Mouse (Mus musculus): ENCODE results near the gene Rnaseh2c. TPM values are rescaled to one million over a fixed set of nuclear protein-coding genes. Genes with fewer than 3 reads are reported as not detected.

The Rnaseh2c gene
- polyA plus RNA-seq, 1 experiment: 50.2 TPM

- Histone ChIP-seq H3K27ac (ENCODE audit: insufficient read depth, low read length) (no peak overlapping the region), H3K4me1 (ENCODE audit: control insufficient read depth, insufficient read depth, low read length) (no peaks in the 10 kb centered on the region), H3K4me3 (ENCODE audit: insufficient read depth, low read length) (no peak overlapping the region)
- no peak for TF ChIP-seq POLR2A (IDR thresholded peaks at IDR 0.05; ENCODE audit: extremely low read depth, insufficient read depth, low read length)
Observed at GRCm38 (mm10) chr19:5572331-5573125, 29.1 kb upstream of the Rnaseh2c start.

- TF ChIP-seq POLR2A (IDR thresholded peaks at IDR 0.05; ENCODE audit: extremely low read depth, insufficient read depth, low read length) (no peak), CTCF (IDR thresholded peaks at IDR 0.05; ENCODE audit: extremely low read depth, insufficient read depth, low read length) (no peak)
- no peak overlapping the region for H3K4me3 ChIP-seq (ENCODE audit: insufficient read depth, low read length)
- no peak overlapping the region for H3K27ac ChIP-seq (ENCODE audit: insufficient read depth, low read length)
- no peaks in the 10 kb centered on the region for H3K4me1 ChIP-seq (ENCODE audit: control insufficient read depth, insufficient read depth, low read length)
Observed at GRCm38 (mm10) chr19:5575336-5575735, 26.3 kb upstream of the Rnaseh2c start.

- no peak overlapping the region for H3K27ac ChIP-seq (ENCODE audit: insufficient read depth, low read length)
- H3K4me3 ChIP-seq (ENCODE audit: insufficient read depth, low read length): no peak overlapping the region
- H3K4me1 ChIP-seq (ENCODE audit: control insufficient read depth, insufficient read depth, low read length): no peaks in the 10 kb centered on the region
- no peak for TF ChIP-seq POLR2A (IDR thresholded peaks at IDR 0.05; ENCODE audit: extremely low read depth, insufficient read depth, low read length)
- no peak for TF ChIP-seq CTCF (IDR thresholded peaks at IDR 0.05; ENCODE audit: extremely low read depth, insufficient read depth, low read length)
Observed at GRCm38 (mm10) chr19:5579971-5580370, 21.7 kb upstream of the Rnaseh2c start.

- H3K27ac ChIP-seq (ENCODE audit: insufficient read depth, low read length): no peak overlapping the region
- no peak overlapping the region for H3K4me3 ChIP-seq (ENCODE audit: insufficient read depth, low read length)
- no peak for TF ChIP-seq CTCF (IDR thresholded peaks at IDR 0.05; ENCODE audit: extremely low read depth, insufficient read depth, low read length)
- no peak for TF ChIP-seq POLR2A (IDR thresholded peaks at IDR 0.05; ENCODE audit: extremely low read depth, insufficient read depth, low read length)
- H3K4me1 ChIP-seq (ENCODE audit: control insufficient read depth, insufficient read depth, low read length): no peaks in the 10 kb centered on the region
Observed at GRCm38 (mm10) chr19:5580776-5581175, 20.9 kb upstream of the Rnaseh2c start.

GRCm38 (mm10) chr19:5581995-5582394 lies 19.7 kb upstream of the Rnaseh2c start:
- H3K4me1 ChIP-seq (ENCODE audit: control insufficient read depth, insufficient read depth, low read length): no peaks in the 10 kb centered on the region
- no peak overlapping the region for H3K4me3 ChIP-seq (ENCODE audit: insufficient read depth, low read length)
- TF ChIP-seq CTCF (IDR thresholded peaks at IDR 0.05; ENCODE audit: extremely low read depth, insufficient read depth, low read length) (no peak), POLR2A (IDR thresholded peaks at IDR 0.05; ENCODE audit: extremely low read depth, insufficient read depth, low read length) (no peak)
- no peak overlapping the region for H3K27ac ChIP-seq (ENCODE audit: insufficient read depth, low read length)

- TF ChIP-seq CTCF (IDR thresholded peaks at IDR 0.05; ENCODE audit: extremely low read depth, insufficient read depth, low read length) (no peak), POLR2A (IDR thresholded peaks at IDR 0.05; ENCODE audit: extremely low read depth, insufficient read depth, low read length) (no peak)
- Histone ChIP-seq H3K27ac (ENCODE audit: insufficient read depth, low read length) (no peak overlapping the region), H3K4me1 (ENCODE audit: control insufficient read depth, insufficient read depth, low read length) (no peaks in the 10 kb centered on the region; the same call in 1 of the 2 replicates), H3K4me3 (ENCODE audit: insufficient read depth, low read length) (no peak overlapping the region)
Observed at GRCm38 (mm10) chr19:5589159-5589558, 12.5 kb upstream of the Rnaseh2c start.

GRCm38 (mm10) chr19:5591888-5592287 lies 9.8 kb upstream of the Rnaseh2c start:
- TF ChIP-seq CTCF (IDR thresholded peaks at IDR 0.05; ENCODE audit: extremely low read depth, insufficient read depth, low read length) (no peak), POLR2A (IDR thresholded peaks at IDR 0.05; ENCODE audit: extremely low read depth, insufficient read depth, low read length) (no peak)
- Histone ChIP-seq H3K4me1 (ENCODE audit: control insufficient read depth, insufficient read depth, low read length) (no peaks in the 10 kb centered on the region; the same call in 1 of the 2 replicates), H3K27ac (ENCODE audit: insufficient read depth, low read length) (no peak overlapping the region), H3K4me3 (ENCODE audit: insufficient read depth, low read length) (no peak overlapping the region)

GRCm38 (mm10) chr19:5599224-5599623 lies 2.4 kb upstream of the Rnaseh2c start:
- TF ChIP-seq POLR2A (IDR thresholded peaks at IDR 0.05; ENCODE audit: extremely low read depth, insufficient read depth, low read length) (no peak), CTCF (IDR thresholded peaks at IDR 0.05; ENCODE audit: extremely low read depth, insufficient read depth, low read length) (no peak)
- H3K4me3 ChIP-seq (ENCODE audit: insufficient read depth, low read length): no peak overlapping the region
- peaks cover 2% of the 10 kb centered on the region; the same call in 1 of the 2 replicates for H3K4me1 ChIP-seq (ENCODE audit: control insufficient read depth, insufficient read depth, low read length)
- H3K27ac ChIP-seq (ENCODE audit: insufficient read depth, low read length): no peak overlapping the region

GRCm38 (mm10) chr19:5603664-5604063 lies 2.0 kb downstream of the Rnaseh2c start:
- TF ChIP-seq CTCF (IDR thresholded peaks at IDR 0.05; ENCODE audit: extremely low read depth, insufficient read depth, low read length) (no peak), POLR2A (IDR thresholded peaks at IDR 0.05; ENCODE audit: extremely low read depth, insufficient read depth, low read length) (no peak)
- Histone ChIP-seq H3K4me1 (ENCODE audit: control insufficient read depth, insufficient read depth, low read length) (peaks cover 2% of the 10 kb centered on the region; the same call in 1 of the 2 replicates), H3K4me3 (ENCODE audit: insufficient read depth, low read length) (no peak overlapping the region), H3K27ac (ENCODE audit: insufficient read depth, low read length) (no peak overlapping the region)

- Histone ChIP-seq H3K4me1 (ENCODE audit: control insufficient read depth, insufficient read depth, low read length) (peaks cover 3% of the 10 kb centered on the region; the same call in 1 of the 2 replicates), H3K4me3 (ENCODE audit: insufficient read depth, low read length) (no peak overlapping the region), H3K27ac (ENCODE audit: insufficient read depth, low read length) (no peak overlapping the region)
- TF ChIP-seq CTCF (IDR thresholded peaks at IDR 0.05; ENCODE audit: extremely low read depth, insufficient read depth, low read length) (no peak), POLR2A (IDR thresholded peaks at IDR 0.05; ENCODE audit: extremely low read depth, insufficient read depth, low read length) (no peak)
Observed at GRCm38 (mm10) chr19:5605126-5605525, 3.5 kb downstream of the Rnaseh2c start.
